Mouse (Mus musculus): ENCODE data around the gene Gemin4.

The Gemin4 gene

DNA sequence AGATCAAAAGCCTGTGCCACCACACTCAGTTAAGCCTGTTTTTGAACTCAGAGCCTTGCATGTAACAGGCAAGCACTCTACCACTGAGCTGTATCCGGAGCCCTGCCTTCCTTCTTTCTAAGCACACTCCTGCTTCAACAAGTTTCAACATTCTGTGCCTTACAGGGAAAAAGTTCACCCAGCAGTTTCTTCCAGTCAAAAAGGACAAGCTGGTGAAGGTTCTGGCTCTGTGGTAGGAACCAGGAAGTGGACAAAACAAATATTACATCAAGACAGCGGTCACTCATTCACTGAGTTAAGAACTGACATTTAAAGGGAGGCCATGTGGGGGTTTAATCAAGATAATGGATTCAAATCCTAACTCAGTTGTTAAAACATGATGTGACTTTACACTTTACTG is 2.5 kb downstream of the Gemin4 start:
- 87% methylated on average over 2 of the region's 2 CpGs for WGBS

DNA sequence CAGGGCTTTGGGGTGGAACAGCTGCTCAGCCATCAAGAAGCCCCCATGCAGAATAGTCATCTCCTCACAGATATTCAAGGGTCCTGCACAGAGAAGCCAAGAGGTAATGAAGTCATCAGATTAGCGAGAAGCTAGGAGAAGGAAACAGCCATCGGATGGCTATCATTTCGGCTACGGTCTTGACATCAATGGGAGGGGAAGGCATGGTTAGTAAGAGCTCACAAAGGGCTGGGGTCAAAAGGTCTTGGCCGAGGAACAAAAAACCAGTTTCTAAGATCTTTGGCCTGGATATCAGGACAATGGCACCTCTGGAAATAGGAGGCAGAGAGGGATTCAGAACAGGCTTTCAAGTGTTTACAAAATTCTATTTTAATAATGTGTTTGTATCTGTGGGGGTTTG is 3.6 kb downstream of the Gemin4 start:
- 60% methylated on average over 5 of the region's 5 CpGs for WGBS

GRCm38 (mm10) chr11:76211595-76211994 is 5.9 kb downstream of the Gemin4 start:
- WGBS = 64% methylated on average over 5 of the region's 6 CpGs

GRCm38 (mm10) chr11:76210228-76210985 is 7.1 kb downstream of the Gemin4 start:
- WGBS = 76% methylated on average over 13 of the region's 13 CpGs

GRCm38 (mm10) chr11:76206793-76207192 is 10.7 kb downstream of the Gemin4 start:
- 72% methylated on average over 5 of the region's 5 CpGs for WGBS

DNA sequence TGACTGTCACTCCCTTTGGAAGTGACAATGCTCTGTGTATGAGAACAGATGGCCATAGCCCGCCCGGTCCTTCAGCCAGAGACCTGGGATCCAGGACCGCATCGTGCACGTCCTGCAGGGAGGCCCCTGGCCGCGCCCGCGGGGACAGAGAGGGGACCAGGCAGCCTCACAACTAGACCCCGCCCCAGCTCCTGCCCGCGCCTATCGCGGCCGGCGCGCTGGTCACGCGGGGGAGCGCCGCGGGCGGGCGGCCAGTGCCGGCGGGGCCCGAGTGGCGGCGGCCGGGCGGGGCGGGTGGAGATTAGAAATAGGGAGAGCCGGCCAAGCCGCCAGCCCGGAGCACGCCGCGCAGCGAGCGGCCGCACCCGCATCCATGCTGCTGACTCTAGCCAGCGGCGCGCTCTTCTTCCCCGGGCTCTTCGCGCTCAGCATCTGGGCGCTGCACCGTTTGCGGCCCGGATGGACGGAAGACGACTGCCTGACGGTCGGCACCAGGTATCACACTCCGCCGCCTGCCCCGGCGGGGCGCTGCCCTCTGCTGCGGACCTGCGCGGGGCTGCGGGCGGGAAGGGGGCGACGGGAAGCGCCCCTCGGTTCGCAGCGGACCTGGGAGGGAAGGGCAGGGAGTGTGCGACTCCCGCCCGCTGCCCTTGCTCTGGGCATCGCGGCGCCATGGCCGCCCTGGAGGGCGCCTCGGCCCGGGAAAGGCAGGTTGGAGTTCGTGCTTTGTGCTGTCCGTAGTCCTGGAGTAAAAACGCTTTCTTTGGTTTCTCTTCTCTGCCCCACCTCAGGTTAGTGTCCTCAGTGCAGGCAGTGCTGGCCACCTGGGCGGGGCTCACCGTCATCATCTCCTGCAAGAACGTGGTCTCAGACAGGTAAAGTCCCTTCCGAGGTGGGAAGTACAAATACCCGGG is 15.4 kb downstream of the Gemin4 start:
- WGBS = under 1% methylated on average over 90 of the region's 90 CpGs

- 62% methylated on average over 8 of the region's 8 CpGs for WGBS
Measured at GRCm38 (mm10) chr11:76196977-76197469, 20.4 kb downstream of the Gemin4 start.

- 74% methylated on average over 8 of the region's 8 CpGs for WGBS
Measured at GRCm38 (mm10) chr11:76196275-76196976, 21.0 kb downstream of the Gemin4 start.

- WGBS = 91% methylated on average over 6 of the region's 6 CpGs
Measured at GRCm38 (mm10) chr11:76186908-76187307, 30.6 kb downstream of the Gemin4 start.

- 83% methylated on average over 4 of the region's 4 CpGs for WGBS
Measured at GRCm38 (mm10) chr11:76183745-76184144, 33.7 kb downstream of the Gemin4 start.

DNA sequence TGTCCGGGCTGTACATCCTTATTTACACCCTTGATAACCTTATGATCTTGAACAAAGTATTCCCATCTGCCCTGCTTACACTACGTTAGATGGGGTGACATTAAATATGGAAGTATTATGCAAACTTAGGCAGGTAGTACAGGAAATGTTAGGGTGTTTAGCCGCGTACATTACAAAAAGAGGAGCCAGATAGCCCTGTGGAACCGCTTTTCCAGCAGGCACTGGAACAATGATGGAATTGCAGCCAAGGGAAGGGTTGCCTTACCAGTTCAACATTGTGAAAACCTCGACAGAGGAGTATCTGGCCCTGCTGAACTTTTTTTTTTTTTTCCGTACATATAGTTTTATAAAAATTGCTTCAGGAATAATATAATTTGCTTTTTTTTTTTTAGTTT is 37.3 kb downstream of the Gemin4 start:
- whole genome bisulfite sequencing = 11% methylated on average over 7 of the region's 7 CpGs

- under 1% methylated on average over 34 of the region's 37 CpGs for WGBS
Measured at GRCm38 (mm10) chr11:76179495-76180145, 37.8 kb downstream of the Gemin4 start, which contains the start of the genes Vps53 and Fam57a. Gene Vps53 (minus strand): TSS chr11:76179647. Gene Fam57a (plus strand): TSS chr11:76179671.

GRCm38 (mm10) chr11:76178726-76179494 is 38.6 kb downstream of the Gemin4 start:
- WGBS = under 1% methylated on average over 28 of the region's 28 CpGs

GRCm38 (mm10) chr11:76170207-76170606 is 47.3 kb downstream of the Gemin4 start:
- 57% methylated on average over 5 of the region's 5 CpGs for WGBS

DNA sequence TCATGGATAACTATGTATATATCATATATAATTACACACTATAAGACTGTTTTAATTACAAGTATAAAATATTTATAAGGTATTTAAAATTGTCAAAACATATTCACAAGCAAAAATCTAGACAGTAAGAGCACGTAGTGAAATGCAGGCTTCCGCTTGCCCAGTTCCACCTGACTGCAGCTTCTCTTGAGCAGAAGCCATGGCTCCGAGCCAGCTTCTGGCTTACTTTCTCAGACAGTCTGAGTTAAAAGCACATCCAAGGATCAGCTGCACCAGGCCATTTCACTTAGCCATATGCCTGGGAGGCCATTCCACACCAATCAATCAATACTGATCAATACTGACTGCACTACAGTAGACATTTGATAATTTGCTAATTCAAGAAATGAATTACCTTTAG is 48.5 kb downstream of the Gemin4 start:
- 67% methylated on average over 3 of the region's 3 CpGs for WGBS

GRCm38 (mm10) chr11:76167079-76167765 is 50.2 kb downstream of the Gemin4 start:
- WGBS = 18% methylated on average over 5 of the region's 5 CpGs

GRCm38 (mm10) chr11:76166657-76167056 is 50.8 kb downstream of the Gemin4 start:
- WGBS = 74% methylated on average over 4 of the region's 4 CpGs
